Mouse (Mus musculus): Measurements from ENCODE around the gene Gm20388. TPM values are rescaled to one million over a fixed set of nuclear protein-coding genes. Genes with fewer than 3 reads are reported as not detected.

The Gm20388 gene
- polyA plus RNA-seq, 1 experiment from 2014 or later = not detected

DNA sequence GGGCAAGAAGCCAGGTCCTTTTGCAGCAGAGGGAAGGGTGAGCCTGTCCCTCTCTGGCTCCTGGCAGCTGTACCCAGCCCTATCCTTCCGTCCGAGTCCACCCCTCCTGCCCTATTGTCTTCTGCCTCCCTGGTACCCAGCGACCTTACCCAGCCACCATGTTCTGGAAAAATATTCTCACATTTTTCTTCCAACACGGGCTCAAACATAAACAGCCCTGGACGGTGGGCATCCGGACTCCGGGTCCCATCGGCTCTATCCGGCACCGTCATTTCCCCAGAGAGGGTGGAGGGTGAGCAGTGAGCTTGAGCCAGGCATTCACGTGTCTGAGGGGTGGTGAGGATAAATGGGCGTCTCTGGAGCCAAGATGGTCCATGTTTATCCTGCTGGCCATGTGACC is 920.0 kb downstream of the Gm20388 start:
- DNase-seq (no peak), ATAC-seq (ENCODE audit: low read depth) (no peak)
- Histone ChIP-seq H3K27me3 (no peaks in the 10 kb centered on the region), H3K27ac (no peak overlapping the region), H3K4me3 (replicated peaks) (no peak overlapping the region), H3K36me3 (no peaks in the 10 kb centered on the region), H3K9me3 (replicated peaks) (no peaks in the 10 kb centered on the region), H3K9ac (no peak overlapping the region), H3K4me1 (replicated peaks) (peaks cover 11% of the 10 kb centered on the region), H3K4me2 (no peak overlapping the region)
- WGBS (ENCODE audit: insufficient replicate concordance) = 75% methylated on average over 12 of the region's 12 CpGs

DNA sequence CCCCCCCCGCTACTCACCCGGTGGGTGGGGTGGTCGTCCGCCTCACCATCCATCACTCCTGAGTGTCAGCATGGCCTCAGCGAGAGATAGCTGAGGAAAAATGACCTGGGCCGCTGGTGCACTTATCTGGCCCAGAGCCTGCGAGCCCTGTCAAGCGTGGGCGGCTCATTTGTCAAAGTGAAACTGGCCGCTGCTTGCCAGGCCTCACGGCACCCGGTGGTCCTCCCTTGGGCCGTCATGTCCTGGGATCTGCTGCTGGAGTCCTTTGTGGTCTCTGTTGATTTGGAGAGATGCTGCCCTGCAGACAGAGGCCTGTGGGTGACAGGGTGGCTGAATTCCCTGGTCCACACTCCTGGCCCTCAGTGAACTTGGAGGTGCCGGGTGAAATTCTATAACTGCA is 921.4 kb downstream of the Gm20388 start:
- no peak overlapping the region for H3K9ac ChIP-seq
- no peak overlapping the region for H3K27ac ChIP-seq
- 14% methylated on average over 10 of the region's 14 CpGs for WGBS (ENCODE audit: insufficient replicate concordance)
- peak overlapping the region; percentile 14; the same call in 1 of the 2 replicates for H3K4me3 ChIP-seq (replicated peaks)
- peak overlapping the region; percentile 33 for H3K4me2 ChIP-seq
- no peaks in the 10 kb centered on the region for H3K36me3 ChIP-seq
- H3K4me1 ChIP-seq (replicated peaks) = peaks cover 11% of the 10 kb centered on the region
- ATAC-seq (ENCODE audit: low read depth) = no peak
- H3K9me3 ChIP-seq (replicated peaks) = no peaks in the 10 kb centered on the region
- no peak for DNase-seq
- no peaks in the 10 kb centered on the region for H3K27me3 ChIP-seq

DNA sequence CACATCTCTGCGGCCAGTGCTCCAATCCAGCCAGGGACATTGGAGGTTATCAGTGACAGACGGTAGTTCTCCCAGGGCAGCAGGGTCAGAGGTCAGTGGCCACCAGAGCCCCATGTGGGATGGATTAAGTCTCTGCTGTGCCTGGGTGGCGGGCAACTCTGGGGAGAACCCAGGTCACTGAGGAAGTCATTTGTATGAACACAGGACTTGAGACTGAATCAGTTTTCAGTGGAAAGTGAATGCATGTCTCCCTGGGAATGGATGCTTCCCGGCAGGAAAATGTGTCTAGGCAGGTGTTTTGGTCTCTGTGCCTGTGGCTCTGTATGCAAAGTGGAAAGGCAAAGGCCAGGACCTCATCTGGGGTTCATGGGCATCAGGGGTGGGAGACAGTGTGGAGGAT is 922.6 kb downstream of the Gm20388 start:
- Histone ChIP-seq H3K9me3 (replicated peaks) (no peaks in the 10 kb centered on the region), H3K27me3 (no peaks in the 10 kb centered on the region)
- 33% methylated on average over 4 of the region's 4 CpGs for WGBS (ENCODE audit: insufficient replicate concordance)

DNA sequence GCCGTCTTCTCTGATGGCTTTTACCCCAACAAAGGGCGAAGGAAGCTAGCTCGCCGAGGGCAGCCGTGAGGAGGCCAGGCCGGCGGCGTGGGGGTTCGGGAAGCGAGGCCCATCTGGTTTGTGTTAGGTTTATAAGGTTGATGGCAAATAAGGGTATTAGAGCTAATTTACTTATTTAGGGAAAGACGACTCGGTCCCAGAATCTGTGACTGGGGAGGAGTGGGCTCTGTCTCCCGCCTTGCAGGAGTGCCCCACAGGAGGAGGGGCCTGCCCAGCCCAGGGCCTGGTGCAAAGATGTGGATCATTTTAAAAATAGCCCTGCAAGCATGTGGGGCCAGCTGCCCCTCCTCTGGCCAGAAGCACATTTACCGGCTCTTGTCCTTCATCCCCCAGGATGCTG is 928.4 kb downstream of the Gm20388 start:
- Histone ChIP-seq H3K9ac (no peak overlapping the region), H3K4me2 (no peak overlapping the region), H3K4me3 (replicated peaks) (no peak overlapping the region), H3K9me3 (replicated peaks) (no peaks in the 10 kb centered on the region), H3K4me1 (replicated peaks) (no peaks in the 10 kb centered on the region), H3K27ac (no peak overlapping the region), H3K27me3 (no peaks in the 10 kb centered on the region), H3K36me3 (no peaks in the 10 kb centered on the region)
- ATAC-seq (ENCODE audit: low read depth) (no peak), DNase-seq (no peak)
- 73% methylated on average over 14 of the region's 14 CpGs for WGBS (ENCODE audit: insufficient replicate concordance)

More for the DNA sequence above, 922.6 kb downstream of the Gm20388 start:
- no peak for DNase-seq
- no peak overlapping the region for H3K27ac ChIP-seq
- no peak overlapping the region for H3K4me3 ChIP-seq (replicated peaks)
- H3K9ac ChIP-seq = no peak overlapping the region
- H3K4me2 ChIP-seq = no peak overlapping the region
- H3K36me3 ChIP-seq = no peaks in the 10 kb centered on the region
- ATAC-seq (ENCODE audit: low read depth) = no peak
- H3K4me1 ChIP-seq (replicated peaks) = peaks cover 11% of the 10 kb centered on the region

DNA sequence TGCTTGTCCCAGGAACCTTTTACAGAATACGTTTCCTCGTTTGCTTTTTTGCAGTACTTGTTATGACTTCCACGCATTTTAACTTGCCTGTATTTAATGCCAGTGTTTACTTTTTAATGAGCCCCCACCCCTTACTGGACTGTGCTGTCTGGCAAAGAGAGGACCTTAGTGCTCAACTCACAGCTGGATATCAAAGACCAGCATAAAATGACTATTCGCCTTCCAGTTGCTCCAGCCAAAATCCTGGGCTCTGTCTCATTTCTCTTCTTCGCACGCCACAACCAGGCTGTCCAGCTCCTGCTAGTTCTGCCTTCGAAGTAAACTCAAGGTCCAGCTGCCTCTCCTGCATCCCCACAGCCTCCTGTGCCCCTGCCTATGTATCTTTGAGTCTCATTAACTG is 932.4 kb downstream of the Gm20388 start:
- Histone ChIP-seq H3K4me3 (replicated peaks) (no peak overlapping the region), H3K36me3 (no peaks in the 10 kb centered on the region), H3K9me3 (replicated peaks) (no peaks in the 10 kb centered on the region), H3K9ac (no peak overlapping the region), H3K4me1 (replicated peaks) (no peaks in the 10 kb centered on the region), H3K27me3 (no peaks in the 10 kb centered on the region), H3K4me2 (no peak overlapping the region), H3K27ac (no peak overlapping the region)
- ATAC-seq (ENCODE audit: low read depth) (no peak), DNase-seq (no peak)
- WGBS (ENCODE audit: insufficient replicate concordance) = 59% methylated on average over 7 of the region's 7 CpGs

DNA sequence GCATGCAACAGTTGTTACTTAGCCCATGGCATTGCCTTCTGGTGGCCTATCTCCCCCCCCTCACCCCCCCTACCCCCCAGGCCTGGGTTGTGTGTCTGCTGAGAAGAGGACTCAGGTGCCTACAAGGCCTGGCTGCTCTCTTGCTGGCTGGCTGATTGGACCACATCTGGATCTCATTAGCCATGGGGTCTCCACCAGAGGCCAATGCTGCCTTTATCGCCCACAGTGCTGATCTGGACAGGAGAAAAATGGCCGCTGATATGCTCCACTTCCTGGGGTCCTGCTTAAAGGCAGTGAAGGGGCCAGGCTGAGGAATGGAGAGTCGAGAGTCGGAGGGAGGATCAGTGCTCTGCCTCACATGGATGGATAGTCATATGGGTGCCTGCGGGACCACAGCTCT is 935.4 kb downstream of the Gm20388 start:
- Histone ChIP-seq H3K9ac (no peak overlapping the region), H3K4me3 (replicated peaks) (no peak overlapping the region), H3K4me1 (replicated peaks) (no peaks in the 10 kb centered on the region), H3K36me3 (no peaks in the 10 kb centered on the region), H3K27ac (no peak overlapping the region), H3K4me2 (no peak overlapping the region), H3K27me3 (no peaks in the 10 kb centered on the region), H3K9me3 (replicated peaks) (no peaks in the 10 kb centered on the region)
- 56% methylated on average over 5 of the region's 5 CpGs for WGBS (ENCODE audit: insufficient replicate concordance)
- no peak for ATAC-seq (ENCODE audit: low read depth)
- no peak for DNase-seq

DNA sequence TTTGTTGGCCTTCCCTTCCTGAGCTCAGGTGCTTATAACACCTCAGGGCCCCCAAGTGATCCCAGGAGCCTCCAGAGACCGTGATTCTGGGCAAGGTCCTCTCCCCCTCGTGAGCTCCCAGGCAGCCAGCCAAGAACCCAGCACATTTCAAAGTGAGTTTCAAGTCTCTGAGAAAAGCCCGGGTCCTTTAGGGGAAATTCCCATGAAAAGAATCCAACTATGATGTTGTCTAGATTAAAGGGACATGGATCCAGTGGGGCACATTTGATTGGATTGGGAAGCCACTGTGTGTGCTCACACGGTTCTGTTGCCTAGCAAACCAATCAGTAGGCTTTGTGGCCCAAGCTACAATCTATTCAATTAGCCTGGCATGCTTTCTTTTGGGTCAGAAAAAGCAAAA is 936.6 kb downstream of the Gm20388 start:
- no peak for DNase-seq
- Histone ChIP-seq H3K9me3 (replicated peaks) (no peaks in the 10 kb centered on the region), H3K27ac (no peak overlapping the region), H3K9ac (no peak overlapping the region), H3K4me2 (no peak overlapping the region), H3K27me3 (no peaks in the 10 kb centered on the region), H3K36me3 (no peaks in the 10 kb centered on the region), H3K4me1 (replicated peaks) (no peaks in the 10 kb centered on the region), H3K4me3 (replicated peaks) (no peak overlapping the region)
- ATAC-seq (ENCODE audit: low read depth) = no peak
- 21% methylated on average over 4 of the region's 4 CpGs for WGBS (ENCODE audit: insufficient replicate concordance)

DNA sequence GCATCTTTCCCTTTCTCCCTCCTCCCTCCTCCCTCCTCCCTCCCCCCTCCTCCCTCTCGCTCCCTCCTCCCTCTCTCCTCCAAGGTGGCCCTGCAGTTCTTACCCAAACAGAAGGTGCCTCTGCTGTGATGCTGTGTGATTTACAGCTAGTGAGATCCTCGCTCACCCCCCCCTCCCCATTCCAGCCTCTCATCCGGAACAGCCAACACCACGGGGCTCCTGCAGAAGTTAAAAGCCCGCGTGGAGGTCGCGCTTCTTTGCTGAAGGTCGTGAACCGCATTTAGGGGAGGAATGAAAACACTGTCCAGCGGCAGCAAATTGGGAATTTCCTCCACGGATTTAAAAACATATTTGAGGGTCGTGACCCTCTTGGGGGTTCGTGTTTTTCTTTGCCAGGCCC is 937.1 kb downstream of the Gm20388 start:
- WGBS (ENCODE audit: insufficient replicate concordance) = 16% methylated on average over 14 of the region's 14 CpGs
- Histone ChIP-seq H3K4me2 (no peak overlapping the region), H3K4me1 (replicated peaks) (no peaks in the 10 kb centered on the region), H3K9me3 (replicated peaks) (no peaks in the 10 kb centered on the region), H3K27me3 (no peaks in the 10 kb centered on the region), H3K9ac (no peak overlapping the region), H3K4me3 (replicated peaks) (no peak overlapping the region), H3K27ac (no peak overlapping the region), H3K36me3 (no peaks in the 10 kb centered on the region)
- DNase-seq (no peak), ATAC-seq (ENCODE audit: low read depth) (no peak)

DNA sequence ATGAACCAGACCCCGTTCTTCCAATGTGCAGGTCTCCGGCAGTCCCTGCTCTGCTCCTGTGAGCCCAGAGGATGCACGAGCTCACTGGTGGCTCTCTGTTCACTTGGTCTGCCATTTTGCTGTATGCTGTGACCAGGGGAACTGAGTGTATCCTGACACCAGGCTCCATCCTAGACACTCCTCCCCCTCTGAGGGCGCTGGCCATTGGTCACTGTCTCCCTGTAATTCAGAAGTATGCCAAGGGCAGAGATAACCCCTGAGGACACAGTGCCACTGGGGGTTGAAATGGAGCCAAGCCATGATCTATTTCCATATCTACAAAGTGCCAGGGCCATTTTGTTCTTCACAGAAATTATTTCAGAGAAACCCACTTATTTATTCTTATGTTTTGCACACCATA is 937.8 kb downstream of the Gm20388 start:
- Histone ChIP-seq H3K27me3 (no peaks in the 10 kb centered on the region), H3K9ac (no peak overlapping the region), H3K4me2 (no peak overlapping the region), H3K9me3 (replicated peaks) (no peaks in the 10 kb centered on the region), H3K36me3 (no peaks in the 10 kb centered on the region), H3K27ac (no peak overlapping the region), H3K4me3 (replicated peaks) (no peak overlapping the region), H3K4me1 (replicated peaks) (no peaks in the 10 kb centered on the region)
- 60% methylated on average over 4 of the region's 4 CpGs for WGBS (ENCODE audit: insufficient replicate concordance)
- DNase-seq = no peak
- no peak for ATAC-seq (ENCODE audit: low read depth)

DNA sequence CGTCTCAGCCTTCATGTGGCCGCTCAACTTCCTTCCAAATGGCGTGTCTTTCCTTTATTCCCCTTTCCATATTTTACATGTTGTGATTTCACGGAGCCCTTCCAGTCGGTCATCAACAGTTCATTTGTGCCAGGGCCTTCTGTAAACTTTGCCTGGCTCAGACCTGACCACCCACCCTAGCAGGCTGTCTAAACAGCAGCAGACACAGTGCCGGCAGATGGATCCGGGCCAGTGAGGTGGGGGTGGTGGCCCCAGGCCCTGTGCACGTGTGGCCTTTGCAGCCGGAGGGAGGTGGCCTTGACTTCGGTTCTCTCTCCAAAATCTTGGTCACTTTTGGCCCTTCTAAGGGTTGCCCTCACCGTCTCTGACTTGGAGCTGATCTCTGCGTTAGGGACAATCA is 940.8 kb downstream of the Gm20388 start:
- no peak overlapping the region for H3K9ac ChIP-seq
- H3K4me3 ChIP-seq (replicated peaks) = no peak overlapping the region
- ATAC-seq (ENCODE audit: low read depth) = no peak
- H3K4me2 ChIP-seq = no peak overlapping the region
- DNase-seq = no peak
- H3K4me1 ChIP-seq (replicated peaks) = no peaks in the 10 kb centered on the region
- H3K27ac ChIP-seq = no peak overlapping the region
- no peaks in the 10 kb centered on the region for H3K9me3 ChIP-seq (replicated peaks)
- 74% methylated on average over 12 of the region's 12 CpGs for WGBS (ENCODE audit: insufficient replicate concordance)
- no peaks in the 10 kb centered on the region for H3K36me3 ChIP-seq
- no peaks in the 10 kb centered on the region for H3K27me3 ChIP-seq

DNA sequence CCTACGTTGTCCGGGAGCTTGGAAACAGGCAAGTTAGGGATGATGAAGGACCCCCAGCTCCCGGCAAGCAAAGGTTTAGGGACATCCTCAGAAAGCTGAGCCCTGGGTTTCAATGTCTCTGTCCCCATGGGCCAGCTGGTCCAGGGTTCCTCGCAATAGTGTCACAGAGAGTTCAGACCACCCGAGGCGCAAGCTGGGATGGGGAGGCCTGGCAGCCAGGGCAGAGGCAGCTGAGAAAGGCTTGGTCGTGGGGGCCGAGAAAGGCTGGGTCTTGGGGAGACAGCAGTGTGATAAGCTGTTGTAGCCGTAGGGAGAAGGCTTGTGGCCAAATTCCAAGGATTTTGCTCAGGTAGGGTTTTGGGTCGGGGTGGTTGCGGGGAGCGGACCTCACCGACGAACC is 949.2 kb downstream of the Gm20388 start:
- DNase-seq (no peak), ATAC-seq (ENCODE audit: low read depth) (no peak)
- H3K9me3 ChIP-seq (replicated peaks) = no peaks in the 10 kb centered on the region
- no peaks in the 10 kb centered on the region for H3K36me3 ChIP-seq
- no peak overlapping the region for H3K4me2 ChIP-seq
- 57% methylated on average over 14 of the region's 14 CpGs for WGBS (ENCODE audit: insufficient replicate concordance)
- H3K9ac ChIP-seq = no peak overlapping the region
- H3K27ac ChIP-seq = no peak overlapping the region
- no peaks in the 10 kb centered on the region for H3K27me3 ChIP-seq
- no peak overlapping the region for H3K4me3 ChIP-seq (replicated peaks)
- H3K4me1 ChIP-seq (replicated peaks) = no peaks in the 10 kb centered on the region

DNA sequence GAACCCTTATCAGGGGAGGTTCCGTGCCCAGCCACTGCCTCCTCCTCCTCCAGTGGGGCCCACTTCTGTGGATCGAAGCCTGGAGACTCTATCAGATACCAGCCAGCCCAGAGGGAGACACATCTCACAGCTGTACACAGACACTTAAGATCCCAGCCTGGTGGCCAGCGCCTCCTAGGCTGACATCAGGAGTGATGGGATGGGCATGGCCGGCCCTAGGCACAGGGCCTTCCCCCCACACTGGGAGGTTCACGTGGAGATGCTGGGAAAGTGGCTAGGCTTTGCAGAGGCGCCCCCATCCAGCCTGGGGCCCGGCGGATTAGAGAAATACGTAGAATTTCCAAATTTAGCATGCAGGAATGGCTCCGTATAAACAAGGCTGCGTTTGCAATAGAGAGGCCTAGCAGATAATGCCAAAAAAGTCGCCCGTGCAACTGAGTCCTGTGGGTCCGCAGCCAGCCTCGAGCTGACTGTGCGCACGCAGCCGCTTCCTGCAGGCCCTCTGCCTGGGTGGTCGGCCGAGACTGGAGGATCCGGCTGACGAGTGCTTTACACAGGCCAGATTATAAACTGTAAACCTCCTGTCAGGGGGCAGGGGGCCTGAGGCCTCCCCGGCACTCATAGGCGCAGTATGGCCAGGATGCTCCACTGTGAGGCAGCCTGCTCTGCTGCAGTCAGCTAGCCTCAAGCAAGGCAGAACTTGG is 949.9 kb downstream of the Gm20388 start:
- ATAC-seq (ENCODE audit: low read depth) (no peak), DNase-seq (no peak)
- no peak overlapping the region for H3K4me2 ChIP-seq
- no peak overlapping the region for H3K9ac ChIP-seq
- no peaks in the 10 kb centered on the region for H3K4me1 ChIP-seq (replicated peaks)
- no peak overlapping the region for H3K4me3 ChIP-seq (replicated peaks)
- no peaks in the 10 kb centered on the region for H3K36me3 ChIP-seq
- no peaks in the 10 kb centered on the region for H3K27me3 ChIP-seq
- peak overlapping the region; percentile 48; the same call in 1 of the 2 replicates for H3K27ac ChIP-seq
- WGBS (ENCODE audit: insufficient replicate concordance) = 51% methylated on average over 24 of the region's 24 CpGs
- H3K9me3 ChIP-seq (replicated peaks) = no peaks in the 10 kb centered on the region

Data from liver, embryonic 13.5 days (tissue).